Mouse (Mus musculus) left cerebral cortex, postnatal 14 days (tissue): Measurements from ENCODE around the gene Mylk3. TPM values are rescaled to one million over a fixed set of nuclear protein-coding genes. Genes with fewer than 3 reads are reported as not detected.

ENCODE experiments used
- DNase-seq, 2 experiments: peaks; one replicate each; pipeline ENCODE4 v3.0.0; 2021 to 2022; ENCODE audit warnings: low spot score in 2 of 2, mixed read lengths in 1 of 2
- intact Hi-C: fragments of 180-260 bp; cut with DNase I; formaldehyde crosslinking; loops from one replicate; pipeline ENCODE4 v1.15.1; 2025
- total RNA-seq, 2 experiments: library from RNA; stranded (reverse); gene quantifications; 2 replicates each; pipeline ENCODE4 v1.2.3; 2021

Mylk3 gene
- total RNA-seq, 2 experiments from 2014 or later, result 1.9 to 3.5 TPM

DNA sequence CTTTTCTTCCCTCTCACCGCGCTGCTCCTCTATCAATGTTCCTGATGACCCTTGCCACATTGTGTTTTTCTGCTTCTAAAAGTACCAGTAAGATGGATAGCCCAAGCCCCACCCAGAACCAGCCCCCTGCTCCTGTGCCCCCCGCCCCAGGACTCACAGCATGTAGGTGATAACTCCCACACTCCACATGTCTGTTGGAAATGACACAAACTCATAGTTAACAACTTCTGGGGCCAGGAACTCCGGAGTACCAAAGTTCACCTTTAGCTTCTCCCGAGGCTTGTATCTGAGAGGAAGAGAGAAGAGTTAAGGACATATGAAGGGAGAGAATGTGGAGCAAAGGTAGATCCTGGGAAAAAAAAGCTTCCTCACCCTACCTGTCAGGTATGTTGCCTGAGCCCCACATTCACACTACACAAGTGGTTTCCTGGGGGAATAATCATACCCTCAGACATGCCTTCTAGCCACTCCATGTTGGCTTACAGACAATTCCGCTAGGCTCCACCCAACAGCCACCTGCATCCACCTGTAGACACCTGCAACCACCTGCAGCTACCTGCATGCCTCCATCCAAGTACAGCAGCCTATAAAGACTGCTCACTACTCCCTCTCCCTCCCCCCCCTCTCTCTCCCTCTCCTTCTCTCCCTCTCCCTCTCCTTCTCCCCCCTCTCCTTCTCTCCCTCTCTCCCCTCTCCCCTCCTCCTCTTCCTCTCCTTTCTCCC, 49.8 kb downstream of the Mylk3 start:
- DNase-seq, result no peak
- intact Hi-C loops, result no loop called here

DNA sequence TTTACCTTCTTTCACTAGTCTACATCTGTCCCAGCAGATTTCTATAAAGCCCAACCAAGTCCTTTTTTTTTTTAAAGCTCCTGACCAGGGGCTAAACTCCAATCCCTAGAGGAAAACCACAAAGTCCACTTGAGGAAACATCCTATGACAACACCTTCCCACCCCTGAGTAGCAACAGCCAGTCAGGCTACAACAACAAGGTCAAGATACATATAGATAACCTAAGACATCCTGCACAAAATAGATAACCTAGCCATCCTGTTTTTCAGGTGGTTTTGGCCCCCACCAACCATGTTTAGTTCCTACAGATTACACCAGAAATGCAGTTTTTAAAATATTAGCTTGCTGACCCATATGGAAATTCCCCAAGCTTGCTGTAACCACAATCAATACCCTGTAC, 51.0 kb downstream of the Mylk3 start:
- intact Hi-C loops, result no loop called here
- DNase-seq, result no peak

DNA sequence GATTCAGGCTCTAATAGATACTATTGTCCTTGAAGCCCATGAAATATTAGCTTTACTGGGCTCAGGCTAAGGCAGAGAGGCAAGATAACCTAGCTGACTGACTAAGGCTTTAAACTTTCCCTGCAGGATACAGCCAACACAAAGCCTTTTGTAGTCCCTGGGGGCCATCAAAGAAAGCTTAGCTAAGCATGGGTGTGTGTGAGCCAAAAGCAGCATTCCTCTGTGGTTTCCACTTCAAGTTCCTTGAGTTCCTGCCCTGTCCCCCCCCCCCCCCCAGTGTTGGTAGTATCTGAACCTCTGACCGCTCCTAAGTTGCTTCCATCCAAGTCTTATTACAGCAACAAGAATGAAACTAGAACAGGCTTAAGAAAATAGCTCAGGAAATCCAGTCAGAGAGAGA, 56.6 kb downstream of the Mylk3 start:
- intact Hi-C loops, result no loop called here
- no peak for DNase-seq

DNA sequence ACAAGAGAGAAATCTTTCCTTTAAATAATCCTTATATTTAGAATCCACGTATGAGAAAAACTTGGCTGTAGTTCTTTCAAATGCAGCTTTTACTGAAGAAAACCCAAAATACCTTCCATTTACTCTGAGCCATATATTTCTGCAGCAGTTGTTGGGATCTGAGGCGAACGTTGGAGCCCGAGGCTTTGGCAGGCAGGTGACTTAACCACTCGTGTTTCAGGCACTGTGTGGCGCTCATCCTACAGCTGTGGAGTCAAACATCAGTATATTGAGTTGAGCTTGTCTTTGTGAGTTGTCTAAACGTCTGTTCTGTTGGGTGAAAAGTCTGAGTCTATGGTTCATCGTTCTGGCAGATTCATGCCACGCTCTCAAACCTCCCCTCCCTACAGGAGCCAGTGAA, 59.1 kb downstream of the Mylk3 start:
- no peak for DNase-seq
- intact Hi-C loops, result no loop called here

DNA sequence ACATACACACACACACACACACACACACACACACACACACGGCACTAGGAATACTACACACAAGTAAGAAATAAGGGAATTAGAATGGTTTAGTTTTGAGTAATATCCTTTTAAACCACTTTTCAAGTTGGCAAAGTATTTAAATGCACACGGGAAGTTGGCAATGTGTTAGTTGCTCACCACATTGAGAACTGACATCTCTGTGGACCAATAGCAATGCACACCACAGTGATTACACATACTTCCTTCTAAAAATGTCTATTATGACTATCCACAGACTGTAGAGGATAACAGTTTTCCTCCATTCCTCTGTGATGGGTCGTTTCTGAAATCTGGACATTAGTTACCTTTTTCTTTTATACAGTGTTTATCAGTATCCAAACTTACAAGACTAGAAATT, 63.1 kb downstream of the Mylk3 start:
- intact Hi-C loops, result no loop called here

DNA sequence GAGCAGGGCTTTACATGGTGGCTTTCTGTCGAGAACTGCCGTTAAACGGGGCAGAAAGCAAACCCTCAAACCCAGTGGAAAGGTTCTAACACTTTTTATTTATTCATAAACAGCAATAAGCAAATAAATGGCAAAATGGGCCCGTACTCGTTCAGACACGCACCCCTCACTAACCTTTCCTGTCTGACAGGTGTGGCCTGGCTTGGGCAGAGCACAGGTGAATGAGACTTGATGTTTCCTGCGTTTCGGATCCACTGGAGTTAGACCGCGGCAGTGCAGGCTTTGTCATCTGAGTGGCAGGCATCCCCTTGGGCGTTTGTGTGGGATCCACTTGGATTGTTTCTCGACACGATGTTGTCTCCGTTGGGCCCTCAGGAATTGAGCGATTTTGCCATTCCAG, 64.2 kb downstream of the Mylk3 start:
- intact Hi-C loops, result no loop called here
- DNase-seq, result no peak

More for the DNA sequence above, 63.1 kb downstream of the Mylk3 start:
- DNase-seq, result no peak

DNA sequence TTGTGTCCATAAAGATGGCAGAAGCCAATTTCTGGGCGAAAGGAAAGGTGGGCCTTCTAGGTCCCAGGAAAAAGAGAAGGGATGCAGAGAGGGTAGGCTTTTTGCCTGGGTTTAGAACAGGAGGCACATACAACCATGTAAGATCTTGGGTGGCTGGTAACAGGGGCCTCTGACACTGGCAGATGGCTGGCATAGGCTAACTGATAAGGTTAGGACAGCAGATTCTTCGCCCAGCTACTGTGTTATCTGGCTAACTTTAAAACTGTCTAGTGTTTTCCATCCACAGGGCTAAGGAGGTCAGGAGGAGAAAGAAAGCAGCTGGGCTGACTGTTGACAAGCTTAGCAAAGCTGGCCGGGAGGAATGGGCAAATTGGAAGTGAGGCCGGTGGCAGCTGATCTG, 67.6 kb downstream of the Mylk3 start:
- intact Hi-C loops, result no loop called here
- no peak for DNase-seq

DNA sequence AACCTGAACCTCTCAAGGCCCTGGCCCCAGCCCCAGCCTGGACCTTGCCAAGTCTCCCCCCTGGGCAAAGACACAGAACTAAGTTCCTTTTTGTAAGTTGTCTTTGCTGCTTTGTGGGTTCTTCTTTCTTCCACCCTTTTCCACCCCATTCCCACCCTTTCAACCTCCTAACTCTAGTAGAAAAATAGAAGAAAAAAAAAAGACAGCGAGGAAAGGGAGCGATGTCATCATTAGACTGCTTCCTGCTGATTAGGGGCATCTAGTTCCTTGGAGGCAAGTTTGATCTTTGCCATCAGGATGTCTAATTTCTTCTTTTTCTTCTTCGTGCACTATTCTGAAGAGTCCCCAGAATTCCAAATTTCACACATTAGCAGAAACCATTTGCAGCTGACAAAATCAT, 73.1 kb downstream of the Mylk3 start:
- no peak for DNase-seq
- intact Hi-C loops, result loop anchor here (5.0 kb wide), 1 partner anchor 94 kb away; no protein-coding TSS in a partner anchor

DNA sequence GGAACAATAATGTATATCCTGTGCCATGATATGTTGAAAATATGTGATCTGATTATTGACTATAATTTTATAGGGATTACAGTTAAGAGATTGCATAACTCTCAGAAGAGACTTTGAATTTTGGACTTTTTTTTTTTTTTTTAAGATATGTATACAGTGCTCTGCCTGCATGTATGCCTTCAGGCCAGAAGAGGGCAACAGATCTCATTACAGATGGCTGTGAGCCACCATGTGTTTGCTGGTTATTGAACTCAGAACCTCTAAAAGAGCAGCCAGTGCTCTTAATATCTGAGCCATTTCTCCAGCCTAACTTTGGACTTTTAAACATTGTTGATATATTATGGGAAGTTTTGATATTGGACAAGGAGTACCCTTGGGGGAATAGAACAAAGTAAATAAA, 74.4 kb downstream of the Mylk3 start:
- intact Hi-C loops, result loop anchor here (5.0 kb wide), 1 partner anchor 96 kb away; no protein-coding TSS in a partner anchor
- DNase-seq, result peak; percentile 16 to 36

DNA sequence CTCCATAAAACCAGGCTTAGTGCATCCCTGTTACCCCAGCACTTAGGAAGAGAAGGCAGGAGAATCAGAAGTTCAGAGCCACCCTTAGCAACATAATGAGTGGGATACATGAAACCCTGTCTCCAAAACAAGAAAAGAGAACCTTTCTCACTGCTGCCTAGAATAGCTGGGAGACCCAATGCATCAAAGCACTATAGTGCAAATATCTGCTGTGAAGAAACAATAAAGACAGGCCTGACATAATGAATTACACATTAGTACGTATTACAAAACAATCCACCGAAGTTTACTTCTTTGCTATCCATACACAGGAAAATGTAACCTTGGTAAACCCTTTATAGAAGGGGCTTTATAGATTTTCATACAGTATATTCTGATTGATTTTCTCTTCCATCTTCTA, 77.6 kb downstream of the Mylk3 start:
- intact Hi-C loops, result loop anchor here (10.0 kb wide), 1 partner anchor 236 kb away; no protein-coding TSS in a partner anchor
- no peak for DNase-seq

DNA sequence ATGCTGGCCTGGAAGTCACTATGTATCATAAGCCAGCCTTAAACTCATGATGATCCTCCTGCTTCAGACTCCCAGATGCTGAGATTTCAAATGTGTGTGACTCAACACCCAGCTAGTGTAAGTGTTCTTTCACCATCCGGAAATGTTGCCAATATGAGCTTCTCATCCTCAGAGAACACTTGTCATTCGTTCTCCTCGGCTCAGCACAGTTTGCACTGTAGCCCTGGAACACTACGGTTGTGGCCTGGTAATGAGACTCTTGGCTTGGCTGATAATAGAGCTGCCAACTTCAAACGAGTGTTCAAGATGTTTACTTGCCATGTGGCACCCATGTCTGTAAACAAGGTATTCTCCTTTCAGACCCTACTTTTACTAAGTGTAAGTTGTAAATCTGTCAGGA, 82.6 kb downstream of the Mylk3 start:
- DNase-seq, result peak in 1 of 2 experiments; percentile 36
- intact Hi-C loops, result loop anchor here (10.0 kb wide), 1 partner anchor 241 kb away; no protein-coding TSS in a partner anchor

DNA sequence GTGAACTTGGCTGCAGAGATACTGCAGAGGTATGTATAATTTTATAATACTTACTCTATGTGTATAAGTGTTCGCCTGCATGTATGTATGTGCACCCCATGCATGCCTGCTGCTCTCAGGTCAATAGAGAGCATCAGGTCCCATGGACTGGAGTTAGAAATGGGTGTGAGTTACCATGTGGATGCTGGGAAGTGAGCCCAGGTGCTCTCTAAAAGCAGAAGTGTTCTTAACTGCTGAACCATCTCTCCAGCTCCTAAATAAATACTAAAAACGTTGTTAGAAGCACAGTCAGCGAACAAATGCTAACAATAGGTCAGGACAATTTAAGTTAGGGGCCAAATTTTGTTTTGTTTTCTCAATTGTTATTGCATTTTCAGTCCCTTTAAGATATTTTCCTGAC, 83.2 kb downstream of the Mylk3 start:
- intact Hi-C loops, result loop anchor here (10.0 kb wide), 1 partner anchor 242 kb away; no protein-coding TSS in a partner anchor
- no peak for DNase-seq

DNA sequence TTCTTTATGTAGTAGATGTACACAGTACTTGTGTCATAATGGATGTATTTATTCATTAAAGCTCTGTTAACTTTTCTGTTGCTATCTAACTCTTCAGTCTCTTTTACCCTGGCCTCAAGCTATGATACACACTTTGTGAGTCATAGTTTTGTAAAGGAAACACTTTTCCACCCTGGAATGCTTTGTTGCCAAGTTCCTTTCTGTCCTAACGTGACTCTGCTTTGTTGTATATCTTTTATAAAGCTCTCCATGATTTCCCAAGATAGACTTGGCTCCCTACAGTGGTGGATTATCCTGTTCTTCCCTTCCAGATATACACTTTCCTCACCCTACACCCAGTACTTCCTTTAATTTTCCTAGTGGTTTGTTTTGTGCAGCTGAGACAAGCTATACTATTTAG, 84.2 kb downstream of the Mylk3 start:
- DNase-seq, result no peak
- intact Hi-C loops, result loop anchor here (10.0 kb wide), 1 partner anchor 243 kb away; no protein-coding TSS in a partner anchor

DNA sequence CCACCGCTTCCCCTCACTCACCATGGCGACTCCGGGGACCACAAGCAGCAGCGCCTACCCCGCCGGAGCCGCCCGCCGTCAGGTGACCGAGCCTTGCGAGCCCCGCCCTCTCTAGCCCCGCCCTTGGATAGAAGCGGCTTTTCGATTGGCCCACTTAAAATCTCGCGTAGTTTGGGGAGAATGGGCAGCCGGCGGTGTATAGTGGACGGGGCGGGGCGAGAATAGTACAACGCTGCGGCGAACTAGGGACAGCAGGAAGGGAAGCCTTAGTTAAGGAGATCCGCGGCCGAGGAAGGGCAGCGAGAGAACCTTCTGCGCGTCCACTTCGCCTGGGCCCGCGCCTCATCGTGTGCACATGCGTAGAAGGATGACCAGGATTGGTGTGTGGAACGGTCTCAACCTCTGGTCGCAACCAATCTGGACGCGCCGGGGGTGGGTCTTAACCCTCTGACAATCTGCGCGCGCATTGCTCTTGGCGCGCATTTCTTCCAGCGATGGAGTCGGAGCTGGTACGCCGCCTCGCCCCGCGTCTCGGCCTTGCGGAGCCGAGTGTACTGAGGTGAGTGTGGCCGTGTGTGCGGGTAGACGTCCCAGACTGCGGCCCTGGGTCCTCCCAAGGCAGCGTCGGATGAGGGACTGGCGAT, 86.6 kb downstream of the Mylk3 start, which contains the start of the genes Orc6 and Vps35:
Orc6 (plus strand) TSS at position 199 of the 644 bp plus-strand sequence.
Vps35 (minus strand) TSS at position 369 of the 644 bp plus-strand sequence.
- DNase-seq, result peak; percentile 97
- intact Hi-C loops, result loop anchor here (10.0 kb wide), 2 partner anchors 215 to 245 kb away; partner anchors contain the start of genes Man2b1, Wdr83 and Wdr83os

DNA sequence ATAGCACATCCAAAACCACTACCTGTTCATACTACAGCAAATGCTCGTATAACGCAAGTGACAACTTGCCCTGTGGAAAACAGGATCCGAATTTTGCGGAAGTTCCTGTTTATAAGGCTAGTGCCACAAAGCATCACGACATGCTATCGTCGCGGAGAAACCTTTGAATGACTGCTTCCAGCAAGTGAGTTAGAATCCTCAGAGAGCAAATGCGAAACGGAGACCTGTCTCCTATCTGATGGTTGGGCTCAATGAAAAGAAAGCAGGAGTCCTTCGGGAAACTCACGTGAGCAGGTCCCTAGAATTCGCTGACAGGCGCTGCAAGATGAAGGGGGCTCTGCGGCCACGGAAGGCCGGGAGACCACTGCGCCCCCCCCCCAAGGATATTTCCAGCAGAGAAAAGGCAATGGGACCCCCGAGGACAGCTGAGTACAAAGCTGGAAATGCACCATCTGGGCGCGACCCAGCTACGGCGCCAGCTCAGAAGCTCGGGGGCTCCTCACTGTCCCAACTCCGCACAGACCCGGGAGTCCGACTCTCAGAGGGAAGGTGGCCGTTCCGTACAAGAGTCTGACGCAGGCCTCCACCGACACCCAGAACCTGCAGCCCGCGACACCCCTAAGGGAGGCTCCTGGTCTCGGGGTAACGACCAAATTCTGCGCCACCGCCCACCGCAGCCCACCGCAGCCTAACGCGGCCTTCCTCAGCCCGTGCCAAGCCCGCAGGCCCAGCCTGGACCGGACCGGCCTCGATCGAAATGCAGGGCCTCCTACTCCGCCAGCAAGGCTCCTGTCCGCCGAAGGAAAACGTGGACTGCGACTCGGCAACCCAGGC, 87.3 kb downstream of the Mylk3 start:
- peak; percentile 16 to 30 for DNase-seq
- intact Hi-C loops, result loop anchor here (10.0 kb wide), 1 partner anchor 214 kb away; the partner anchor contains the start of genes Man2b1, Wdr83 and Wdr83os

DNA sequence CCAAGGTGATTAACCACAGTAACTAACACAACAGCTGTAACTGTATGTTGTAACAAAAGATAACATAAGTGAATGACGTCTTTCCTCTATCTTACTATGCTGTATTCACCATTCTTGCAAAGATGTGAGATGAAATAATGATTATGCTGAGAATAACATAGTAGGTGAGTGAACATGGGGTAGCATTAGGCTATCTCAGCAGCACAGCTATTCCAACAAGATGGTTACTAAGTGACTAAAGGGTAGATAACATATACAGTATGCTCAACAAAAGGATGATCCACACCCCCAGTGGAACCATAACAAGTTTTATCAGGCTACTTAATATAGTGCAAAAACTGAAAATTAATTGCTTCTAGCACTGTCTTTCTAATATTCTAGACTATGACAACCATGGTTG, 99.3 kb downstream of the Mylk3 start:
- intact Hi-C loops, result no loop called here
- no peak for DNase-seq
